23 mouse cellular contexts compared by ENCODE assay signal in genomic region chr17:8813773-8814491, GRCm38 (mm10).
DNase-seq lines count a peak whose midpoint lies in the region; ATAC-seq and TF ChIP-seq lines count a peak whose summit lies in the region.
"Had no signal": no experiment of that assay in that cellular context is flagged by ENCODE, and none has a peak within 500 bp of the region (broad histone marks: within the 10 kb centered on the region; RNA-seq: fewer than 3 reads in every experiment).

No protein-coding gene starts in this region.

- no peaks in the 10 kb centered on the region for H3K9me3 ChIP-seq in kidney, postnatal 0 days (replicated peaks; ENCODE audit: low read length)
- no peaks in the 10 kb centered on the region for H3K9me3 ChIP-seq in hindbrain, embryonic 12.5 days (replicated peaks)
- H3K9me3 ChIP-seq: embryonic facial prominence, embryonic 12.5 days; heart, embryonic 15.5 days; hindbrain, embryonic 10.5 days; limb, embryonic 10.5 days; lung, embryonic 15.5 days; neural tube, embryonic 15.5 days had no signal

- intact Hi-C loops in heart, postnatal 36 days (cut with DNase I) = loop anchor here (5.0 kb wide), 1 partner anchor 43 kb away; no protein-coding TSS in a partner anchor

- no peak for TF ChIP-seq CTCF in kidney, postnatal 0 days (IDR thresholded peaks at IDR 0.05; ENCODE audit: low read depth)

- no peaks in the 10 kb centered on the region for H3K27me3 ChIP-seq in kidney, postnatal 0 days (ENCODE audit: insufficient read depth, low read length)
- no peaks in the 10 kb centered on the region for H3K27me3 ChIP-seq in hindbrain, embryonic 12.5 days
- H3K27me3 ChIP-seq: lung, embryonic 15.5 days; neural tube, embryonic 15.5 days had no signal

- 0 out of 2 replicates have a peak, but pooled peaks cover 4% of the 10 kb centered on the region for H3K4me1 ChIP-seq in kidney, postnatal 0 days (replicated peaks; ENCODE audit: insufficient read depth, low read length)
- peaks cover 13% of the 10 kb centered on the region for H3K4me1 ChIP-seq in hindbrain, embryonic 12.5 days
- H3K4me1 ChIP-seq: embryonic facial prominence, embryonic 12.5 days had no signal

- no peak for ATAC-seq in kidney, postnatal 0 days (replicated peaks; ENCODE audit: low FRiP score, low read depth)
- ATAC-seq in hindbrain, embryonic 12.5 days (ENCODE audit: low FRiP score) = no peak
- ATAC-seq: forebrain, embryonic 14.5 days had no signal

- H3K27ac ChIP-seq in kidney, postnatal 0 days = 0 out of 2 replicates have a peak overlapping the region, but pooled peaks have one; percentile 4
- H3K27ac ChIP-seq in hindbrain, embryonic 12.5 days = no peak overlapping the region
- H3K27ac ChIP-seq: embryonic facial prominence, embryonic 12.5 days; heart, embryonic 15.5 days; hindbrain, embryonic 10.5 days; left cerebral cortex, adult 2 months; limb, embryonic 10.5 days; lung, embryonic 15.5 days; neural tube, embryonic 15.5 days had no signal

- 69% methylated on average over 3 of the region's 3 CpGs for WGBS in kidney, postnatal 0 days
- WGBS in hindbrain, embryonic 12.5 days = 95% methylated on average over 3 of the region's 3 CpGs

- no peak overlapping the region for H3K4me2 ChIP-seq in kidney, postnatal 0 days (ENCODE audit: low read length)
- no peak overlapping the region for H3K4me2 ChIP-seq in hindbrain, embryonic 12.5 days (replicated peaks)
- H3K4me2 ChIP-seq: embryonic facial prominence, embryonic 12.5 days; heart, embryonic 15.5 days; liver, embryonic 11.5 days; lung, embryonic 15.5 days; neural tube, embryonic 15.5 days had no signal

- no peaks in the 10 kb centered on the region for H3K36me3 ChIP-seq in kidney, postnatal 0 days (ENCODE audit: insufficient read depth, low read length)
- no peaks in the 10 kb centered on the region for H3K36me3 ChIP-seq in hindbrain, embryonic 12.5 days
- H3K36me3 ChIP-seq: embryonic facial prominence, embryonic 12.5 days; heart, embryonic 15.5 days; hindbrain, embryonic 10.5 days; limb, embryonic 10.5 days; lung, embryonic 15.5 days; neural tube, embryonic 15.5 days had no signal

- H3K4me3 ChIP-seq in kidney, postnatal 0 days (replicated peaks; ENCODE audit: low read depth, low read length) = no peak overlapping the region
- H3K4me3 ChIP-seq in hindbrain, embryonic 12.5 days = no peak overlapping the region
- H3K4me3 ChIP-seq: embryonic facial prominence, embryonic 12.5 days; heart, embryonic 15.5 days; hindbrain, embryonic 10.5 days; left cerebral cortex, adult 2 months; limb, embryonic 10.5 days; lung, embryonic 15.5 days; myocyte; neural tube, embryonic 15.5 days had no signal

- peak; percentile 93 for DNase-seq in heart, adult 11 months
- no peak for DNase-seq in heart, postnatal 36 days
- peak; percentile 19 for DNase-seq in kidney, postnatal 0 days (ENCODE audit: low spot score)
- no peak for DNase-seq in kidney, adult 18-20 months
- peak; percentile 14 for DNase-seq in 3T3-L1 (ENCODE audit: low read depth, low spot score)
- DNase-seq in ZHBTc4 (ENCODE audit: low read depth, low spot score) = peak; percentile 31
- DNase-seq: adrenal gland, adult 8-10 months; cerebellum, adult 9-11 months; layer of hippocampus, adult 9-11 months; midbrain, embryonic 14.5 days; right cerebral cortex, postnatal 14 days; spleen, adult 18-20 months had no signal

- H3K9ac ChIP-seq in kidney, postnatal 0 days (ENCODE audit: low read depth, low read length) = no peak overlapping the region
- no peak overlapping the region for H3K9ac ChIP-seq in hindbrain, embryonic 12.5 days
- H3K9ac ChIP-seq: embryonic facial prominence, embryonic 12.5 days; heart, embryonic 15.5 days; lung, embryonic 15.5 days; neural tube, embryonic 15.5 days had no signal

Comparison
In these comparisons a context has a peak if more than half of its experiments do, and no peak if none do; other contexts are left out.
1. DNase-seq: peak in heart, adult 11 months (single experiment), kidney, postnatal 0 days (single experiment), 3T3-L1 (single experiment) and ZHBTc4 (single experiment); none in heart, postnatal 36 days (0 of 2) and kidney, adult 18-20 months (single experiment).